21 mouse cellular contexts compared by ENCODE assay signal in genomic region chrX:12500601-12501000, GRCm38 (mm10).
DNase-seq lines count a peak whose midpoint lies in the region; ATAC-seq and TF ChIP-seq lines count a peak whose summit lies in the region.
"Had no signal": no experiment of that assay in that cellular context is flagged by ENCODE, and none has a peak within 500 bp of the region (broad histone marks: within the 10 kb centered on the region; RNA-seq: fewer than 3 reads in every experiment).

No protein-coding gene starts in this region.

- DNase-seq in adrenal gland, postnatal 10 days, result peak; percentile 23
- no peak for DNase-seq in adrenal gland, adult 18-20 months (ENCODE audit: low spot score in 2 of 2)
- peak; percentile 66 for DNase-seq in kidney, adult 2 months
- DNase-seq in kidney, postnatal 10 days, result peak; percentile 43
- peak; percentile 21 for DNase-seq in lung, postnatal 25 days (ENCODE audit: low spot score)
- no peak for DNase-seq in spleen, postnatal 36 days (ENCODE audit: low spot score in 2 of 2)
- no peak for DNase-seq in stomach, postnatal 0 days (ENCODE audit: low spot score)
- DNase-seq: cerebellum, postnatal 25 days; gastrocnemius, adult 2 months; right cerebral cortex, postnatal 25 days; thymus, postnatal 4 days had no signal

- TF ChIP-seq EP300 in stomach, postnatal 0 days (optimal IDR thresholded peaks at IDR 0.05), result no peak

- WGBS in kidney, adult 2 months, result 53% methylated on average over 3 of the region's 3 CpGs
- 68% methylated on average over 3 of the region's 3 CpGs for WGBS in kidney, embryonic 16.5 days
- WGBS in stomach, postnatal 0 days, result 81% methylated on average over 3 of the region's 3 CpGs

- H3K9me3 ChIP-seq in kidney, embryonic 16.5 days (ENCODE audit: low read length), result no peaks in the 10 kb centered on the region
- H3K9me3 ChIP-seq in stomach, postnatal 0 days (ENCODE audit: control insufficient read depth, low read length), result no peaks in the 10 kb centered on the region
- H3K9me3 ChIP-seq: forebrain, embryonic 15.5 days; intestine, embryonic 15.5 days; limb, embryonic 10.5 days; liver, embryonic 12.5 days; midbrain, embryonic 12.5 days; neural tube, embryonic 13.5 days had no signal

- no peak for TF ChIP-seq CTCF in kidney, adult 2 months (conservative IDR thresholded peaks at IDR 0.05; ENCODE audit: insufficient read depth, insufficient read length, low read depth, low read length)
- TF ChIP-seq CTCF in stomach, postnatal 0 days (IDR thresholded peaks at IDR 0.05; ENCODE audit: low read depth), result no peak

- no peak overlapping the region for H3K4me3 ChIP-seq in kidney, adult 2 months (ENCODE audit: insufficient read depth, low read depth, low read length)
- H3K4me3 ChIP-seq in kidney, embryonic 16.5 days (ENCODE audit: low read length), result no peak overlapping the region
- no peak overlapping the region for H3K4me3 ChIP-seq in stomach, postnatal 0 days (ENCODE audit: low read depth, low read length)
- H3K4me3 ChIP-seq: erythroblast, embryonic 14.5 days; forebrain, embryonic 15.5 days; gastrocnemius, adult 2 months; intestine, embryonic 15.5 days; left cerebral cortex, adult 2 months; limb, embryonic 10.5 days; liver, embryonic 12.5 days; midbrain, embryonic 12.5 days; neural tube, embryonic 13.5 days had no signal

- no peak for TF ChIP-seq POLR2A in kidney, adult 2 months (IDR thresholded peaks at IDR 0.05; ENCODE audit: low read depth, low read length)

- no peaks in the 10 kb centered on the region for H3K4me1 ChIP-seq in kidney, adult 2 months (ENCODE audit: control insufficient read depth, insufficient read depth, low read length)
- no peaks in the 10 kb centered on the region for H3K4me1 ChIP-seq in kidney, embryonic 16.5 days (ENCODE audit: insufficient read depth, low read length)
- no peaks in the 10 kb centered on the region for H3K4me1 ChIP-seq in stomach, postnatal 0 days (replicated peaks; ENCODE audit: control insufficient read depth, insufficient read depth)
- H3K4me1 ChIP-seq: forebrain, embryonic 15.5 days; intestine, embryonic 15.5 days; limb, embryonic 10.5 days; liver, embryonic 12.5 days; midbrain, embryonic 12.5 days; neural tube, embryonic 13.5 days had no signal

- H3K36me3 ChIP-seq in kidney, adult 2 months (ENCODE audit: control insufficient read depth, insufficient read depth, low read length), result no peaks in the 10 kb centered on the region
- no peaks in the 10 kb centered on the region for H3K36me3 ChIP-seq in kidney, embryonic 16.5 days (ENCODE audit: insufficient read depth, low read length)
- H3K36me3 ChIP-seq in stomach, postnatal 0 days (ENCODE audit: control insufficient read depth, insufficient read depth, low read length), result no peaks in the 10 kb centered on the region
- H3K36me3 ChIP-seq: forebrain, embryonic 15.5 days; intestine, embryonic 15.5 days; limb, embryonic 10.5 days; liver, embryonic 12.5 days; midbrain, embryonic 12.5 days; neural tube, embryonic 13.5 days had no signal

- H3K4me2 ChIP-seq in kidney, embryonic 16.5 days (replicated peaks; ENCODE audit: low read depth, low read length), result no peak overlapping the region
- no peak overlapping the region for H3K4me2 ChIP-seq in stomach, postnatal 0 days (replicated peaks; ENCODE audit: low read depth)
- H3K4me2 ChIP-seq: forebrain, embryonic 15.5 days; hindbrain, embryonic 14.5 days; intestine, embryonic 15.5 days; liver, embryonic 12.5 days; midbrain, embryonic 12.5 days; neural tube, embryonic 13.5 days had no signal

- peak overlapping the region; percentile 5; the same call in 1 of the 2 replicates for H3K27ac ChIP-seq in kidney, adult 2 months (ENCODE audit: insufficient read depth, low read depth, low read length)
- no peak overlapping the region for H3K27ac ChIP-seq in kidney, embryonic 16.5 days (ENCODE audit: low read length)
- H3K27ac ChIP-seq in stomach, postnatal 0 days (replicated peaks), result no peak overlapping the region
- H3K27ac ChIP-seq: forebrain, embryonic 15.5 days; gastrocnemius, adult 2 months; hindbrain, embryonic 14.5 days; intestine, embryonic 15.5 days; left cerebral cortex, adult 2 months; limb, embryonic 10.5 days; liver, embryonic 12.5 days; midbrain, embryonic 12.5 days; neural tube, embryonic 13.5 days had no signal

- ATAC-seq in kidney, embryonic 16.5 days (ENCODE audit: low FRiP score, low TSS enrichment), result no peak
- no peak for ATAC-seq in stomach, postnatal 0 days (ENCODE audit: low FRiP score, low TSS enrichment)
- ATAC-seq: forebrain, embryonic 15.5 days; intestine, embryonic 15.5 days; liver, embryonic 12.5 days had no signal

- H3K9ac ChIP-seq in kidney, embryonic 16.5 days (replicated peaks; ENCODE audit: low read length), result no peak overlapping the region
- H3K9ac ChIP-seq in stomach, postnatal 0 days (ENCODE audit: low read length), result no peak overlapping the region
- H3K9ac ChIP-seq: forebrain, embryonic 15.5 days; hindbrain, embryonic 14.5 days; intestine, embryonic 15.5 days; liver, embryonic 12.5 days; midbrain, embryonic 12.5 days; neural tube, embryonic 13.5 days had no signal

- no peaks in the 10 kb centered on the region for H3K27me3 ChIP-seq in kidney, adult 2 months (replicated peaks; ENCODE audit: control insufficient read depth, insufficient read depth, low read length)
- peaks cover 8% of the 10 kb centered on the region; the same call in 1 of the 2 replicates for H3K27me3 ChIP-seq in kidney, embryonic 16.5 days (ENCODE audit: insufficient read depth, low read length)
- H3K27me3 ChIP-seq in stomach, postnatal 0 days (ENCODE audit: control insufficient read depth, insufficient read depth, low read length), result no peaks in the 10 kb centered on the region
- H3K27me3 ChIP-seq: forebrain, embryonic 15.5 days; intestine, embryonic 15.5 days; midbrain, embryonic 12.5 days; neural tube, embryonic 13.5 days had no signal

Comparison
In these comparisons a context has a peak if more than half of its experiments do, and no peak if none do; other contexts are left out.
1. DNase-seq: peak in adrenal gland, postnatal 10 days (single experiment), kidney, adult 2 months (single experiment), kidney, postnatal 10 days (single experiment) and lung, postnatal 25 days (single experiment); none in adrenal gland, adult 18-20 months (0 of 2), spleen, postnatal 36 days (0 of 2) and stomach, postnatal 0 days (single experiment).